Mouse (Mus musculus): ENCODE measurements around the gene Slc35c1. TPM values are rescaled to one million over a fixed set of nuclear protein-coding genes. Genes with fewer than 3 reads are reported as not detected.
"Not testable (repeated sequence)": the region's sequence is repeated elsewhere in the genome, so short reads cannot be mapped to it uniquely, and the experiment has no call there.

The Slc35c1 gene
- total RNA-seq, 4 experiments from 2014 or later = 15.3 to 18.1 (median 16.3) TPM

DNA sequence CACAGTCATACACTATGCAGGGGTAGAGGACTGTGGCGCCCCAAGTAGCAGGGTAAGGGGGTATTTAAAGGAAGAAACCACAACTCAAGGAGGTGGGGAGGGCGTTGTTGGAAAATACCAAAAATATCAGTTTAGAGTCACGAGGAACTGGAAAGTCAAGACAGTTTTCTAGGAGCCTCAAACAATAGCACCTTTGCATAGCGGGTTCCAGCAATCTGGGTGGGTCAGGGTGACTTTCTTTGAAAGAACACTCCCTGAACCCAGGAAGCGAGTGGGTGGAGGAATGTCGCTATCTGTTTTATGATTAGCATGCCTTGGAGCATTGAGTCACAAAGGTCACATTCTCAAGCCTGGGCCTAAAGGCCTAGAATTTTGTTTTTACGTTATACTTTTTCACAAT is 16.2 kb upstream of the Slc35c1 start:
- DNase-seq (ENCODE audit: low spot score in 2 of 2) = not testable (repeated sequence)

DNA sequence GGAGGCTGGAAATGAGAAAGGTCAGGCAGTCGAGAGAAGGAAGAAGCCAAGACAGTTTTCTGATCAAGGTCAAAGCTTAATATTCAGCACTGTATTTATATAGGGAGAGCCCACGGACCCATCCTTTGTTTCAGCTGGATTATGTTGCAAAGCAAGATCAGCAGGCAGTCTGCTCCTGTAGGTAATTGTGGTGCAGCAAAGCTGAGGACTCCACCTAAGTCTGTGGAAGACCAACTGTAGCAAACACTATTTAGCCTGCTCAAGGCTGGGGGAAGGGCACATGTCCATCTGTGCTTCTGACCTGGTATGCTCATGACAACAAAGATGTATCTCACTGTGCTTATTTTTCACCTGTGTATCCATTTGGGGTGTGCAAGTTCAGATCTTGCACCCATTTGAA is 15.4 kb upstream of the Slc35c1 start:
- no peak for DNase-seq (ENCODE audit: low spot score in 2 of 2)

DNA sequence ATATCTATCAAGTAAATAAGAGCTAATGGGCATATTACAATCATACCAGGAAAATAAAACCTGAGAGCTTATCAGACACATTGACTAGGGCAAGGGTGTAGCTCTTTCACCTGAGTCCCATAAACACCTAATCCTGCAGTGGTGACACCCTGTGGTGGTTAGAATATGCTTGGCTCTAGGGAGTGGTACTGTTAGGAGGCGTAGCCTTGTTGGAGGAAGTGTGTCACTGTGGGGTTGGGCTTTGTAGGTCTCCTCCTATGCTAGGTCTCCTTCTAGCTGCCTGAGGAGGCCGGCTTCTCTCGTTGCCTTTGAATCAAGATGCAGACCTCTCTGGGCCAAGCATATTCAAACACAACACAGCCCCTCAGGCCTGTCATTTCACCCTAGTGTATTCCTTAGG is 14.6 kb upstream of the Slc35c1 start:
- no peak for DNase-seq (ENCODE audit: low spot score in 2 of 2)

DNA sequence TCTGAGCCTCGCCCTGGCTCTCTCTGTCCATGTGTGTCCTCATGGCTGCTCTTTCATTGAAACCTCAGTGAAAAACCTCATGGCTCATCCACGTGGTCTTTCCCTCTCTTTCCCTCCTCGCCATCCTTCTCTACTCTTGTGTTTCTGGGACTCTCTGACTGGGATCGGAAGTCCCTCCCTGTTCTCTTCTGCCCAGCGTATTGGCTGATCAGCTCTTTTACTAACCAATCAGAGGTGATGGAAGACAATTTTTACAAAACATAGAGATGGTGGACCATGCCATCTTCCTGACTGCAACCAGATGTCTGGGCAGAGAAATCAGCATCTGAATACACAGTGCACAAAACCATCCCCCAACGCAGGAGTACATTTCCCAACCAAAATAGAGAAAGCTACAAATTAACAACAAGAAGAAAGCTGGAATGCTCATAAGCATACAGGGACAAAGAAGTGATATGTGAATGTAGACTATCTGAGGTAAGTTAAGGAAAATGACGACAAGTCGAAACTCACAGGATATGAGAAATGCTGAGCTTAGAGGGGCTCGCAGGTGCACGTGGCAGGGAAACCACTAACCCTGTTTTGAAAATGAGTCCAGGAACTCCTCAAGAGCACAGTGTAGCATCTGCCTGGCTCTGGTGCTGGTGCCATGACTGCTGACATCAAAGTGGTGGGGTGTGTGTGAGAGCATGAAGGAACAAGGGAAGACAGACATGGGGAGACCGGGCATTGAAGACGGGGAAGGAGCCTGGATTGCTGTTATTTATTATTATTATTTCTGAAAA is 11.7 kb upstream of the Slc35c1 start:
- DNase-seq (ENCODE audit: low spot score in 2 of 2) = no peak

DNA sequence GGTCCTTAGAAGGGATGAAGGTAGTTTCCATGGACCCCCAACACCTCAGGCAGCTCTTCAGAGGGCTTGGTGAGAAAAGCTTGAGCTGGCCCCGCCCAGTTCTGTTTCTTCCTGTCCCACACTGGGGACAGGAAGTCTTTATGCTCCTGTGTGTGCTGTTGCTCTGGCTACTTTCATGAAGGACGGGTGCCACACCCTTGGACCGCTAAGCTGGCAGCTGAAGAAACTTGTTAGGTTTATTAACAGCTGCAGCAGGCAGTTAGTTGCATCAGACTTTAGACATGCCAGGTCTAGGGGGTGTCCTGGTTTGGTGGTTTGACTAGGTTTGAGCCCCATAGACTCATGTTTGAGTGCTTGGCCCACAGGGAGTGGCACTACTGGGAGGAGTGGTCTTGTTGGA is 4.4 kb upstream of the Slc35c1 start:
- no peak for DNase-seq (ENCODE audit: low spot score in 2 of 2)

DNA sequence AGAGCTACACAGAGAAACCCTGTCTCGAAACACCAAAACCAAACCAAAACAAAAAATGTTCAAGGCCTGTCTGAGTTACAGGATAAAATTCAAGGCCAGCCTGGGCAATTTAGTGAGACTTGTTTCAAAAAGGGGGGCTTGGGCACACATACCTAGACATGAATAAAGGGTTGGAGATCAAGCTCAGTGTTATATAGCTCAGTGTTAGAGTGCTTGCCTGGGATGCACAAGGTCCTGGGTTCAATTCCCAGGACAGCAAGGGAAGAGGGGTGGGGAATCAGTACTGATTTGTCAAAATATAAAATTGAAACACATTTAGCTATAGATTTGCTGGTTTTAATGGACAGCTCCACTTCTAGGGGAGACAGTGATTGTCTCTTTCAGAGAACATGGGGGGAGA is 877 bp upstream of the Slc35c1 start:
- no peak for DNase-seq (ENCODE audit: low spot score in 2 of 2)

DNA sequence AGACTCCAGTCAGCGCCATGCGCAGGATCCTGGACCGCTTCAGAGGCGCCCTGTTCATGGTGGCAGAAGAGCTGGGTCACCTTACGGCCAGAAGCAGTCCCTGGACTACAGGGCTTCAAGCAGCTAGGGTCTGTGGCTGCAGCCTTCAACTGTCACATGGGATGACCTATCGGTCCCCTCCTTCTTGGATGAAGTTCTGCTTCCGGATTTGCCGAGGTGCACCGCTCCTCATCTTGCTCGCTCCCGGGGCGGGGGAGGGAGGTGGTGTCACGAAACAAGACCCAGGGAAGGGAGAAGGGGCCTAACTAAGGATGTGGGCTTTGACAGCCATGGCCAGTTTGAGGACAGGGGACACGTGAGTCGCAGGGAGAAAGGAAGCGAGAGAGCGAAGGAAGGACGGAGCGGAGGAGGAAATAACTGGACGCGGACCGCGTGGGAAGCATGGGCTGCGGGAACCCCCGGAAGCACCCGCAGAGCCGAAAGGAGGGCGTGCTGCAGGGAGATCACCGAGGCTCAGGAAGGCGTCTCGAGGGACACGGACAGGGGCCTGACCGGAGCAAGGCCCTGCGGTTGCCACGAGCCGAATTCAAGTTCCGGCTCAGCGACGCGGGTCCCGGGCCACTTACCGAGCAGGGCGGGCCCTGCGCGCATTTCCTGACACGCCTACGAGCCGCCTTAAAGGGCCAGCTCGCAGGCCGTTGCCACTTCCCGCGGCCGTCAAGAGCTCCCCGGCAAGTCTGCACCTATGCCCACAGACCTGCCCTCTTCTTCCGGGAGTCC is 1.0 kb downstream of the Slc35c1 start:
- peak; percentile 70 to 73 for DNase-seq (ENCODE audit: low spot score in 2 of 2)

DNA sequence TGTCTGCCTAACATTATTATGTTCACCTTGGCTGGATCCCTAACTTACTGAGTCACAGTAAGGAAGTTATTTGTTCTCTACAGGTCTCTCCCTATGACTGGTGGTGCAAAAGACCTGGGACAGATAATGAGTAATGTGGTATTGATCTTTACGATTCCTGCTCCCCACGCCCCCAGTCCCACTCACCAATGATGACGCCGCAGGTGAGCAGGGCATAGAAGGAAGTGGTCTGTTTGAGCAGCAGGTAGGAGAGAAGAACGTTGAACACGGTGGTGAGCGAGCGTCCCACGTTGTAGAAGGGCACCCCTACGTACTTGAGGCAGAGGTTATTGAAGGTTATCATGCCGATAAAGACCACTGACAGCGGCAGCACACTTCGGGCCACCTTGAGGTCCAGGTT is 1.9 kb downstream of the Slc35c1 start:
- no peak for DNase-seq (ENCODE audit: low spot score in 2 of 2)

DNA sequence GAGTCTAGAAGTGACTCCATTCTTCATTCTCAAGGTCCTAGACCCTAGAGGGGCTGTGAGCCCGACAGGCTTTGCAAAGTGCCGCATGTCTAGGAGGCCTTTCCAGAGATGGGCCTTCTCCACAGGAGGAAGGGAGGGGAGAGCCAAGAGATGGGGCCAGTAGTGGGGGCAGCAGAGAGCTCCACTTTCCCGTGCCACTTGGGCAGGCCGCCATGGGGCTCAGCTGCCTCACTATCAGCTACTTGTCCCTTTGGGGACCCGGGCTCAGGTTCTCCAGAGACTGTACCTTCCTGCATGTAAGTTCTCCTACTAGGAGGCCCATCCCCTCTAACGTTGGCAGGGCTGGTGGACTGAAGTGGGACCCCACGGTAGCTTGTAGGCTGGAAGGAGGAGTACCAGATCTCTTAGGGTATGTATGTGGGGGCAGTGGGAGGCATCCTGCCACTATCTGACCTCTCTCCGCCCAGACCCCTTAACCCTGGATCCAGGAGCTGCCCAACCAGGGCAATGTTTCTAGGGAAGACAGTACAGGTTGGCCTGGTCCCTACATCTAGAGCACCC is 3.3 kb downstream of the Slc35c1 start:
- no peak for DNase-seq (ENCODE audit: low spot score in 2 of 2)

DNA sequence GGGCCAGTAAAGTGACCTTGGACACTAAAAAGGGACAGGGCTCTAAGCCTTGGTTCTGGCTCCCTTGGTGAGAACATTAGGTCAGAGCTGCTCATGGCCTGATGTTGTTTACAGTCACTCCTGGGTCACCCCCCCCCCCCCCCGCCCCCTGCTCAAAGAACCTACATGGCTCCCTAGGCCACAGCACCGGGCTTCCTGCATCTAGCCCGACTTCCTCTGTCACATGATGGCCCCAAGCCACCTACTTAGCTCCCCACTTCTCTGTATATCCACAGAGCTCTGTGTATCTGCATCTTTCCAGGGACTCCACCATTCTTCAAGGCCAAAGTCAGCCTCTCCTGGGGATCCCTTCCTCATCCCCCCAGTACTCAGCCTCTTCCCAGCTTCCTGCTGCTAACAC is 4.6 kb downstream of the Slc35c1 start:
- DNase-seq (ENCODE audit: low spot score in 2 of 2) = no peak

DNA sequence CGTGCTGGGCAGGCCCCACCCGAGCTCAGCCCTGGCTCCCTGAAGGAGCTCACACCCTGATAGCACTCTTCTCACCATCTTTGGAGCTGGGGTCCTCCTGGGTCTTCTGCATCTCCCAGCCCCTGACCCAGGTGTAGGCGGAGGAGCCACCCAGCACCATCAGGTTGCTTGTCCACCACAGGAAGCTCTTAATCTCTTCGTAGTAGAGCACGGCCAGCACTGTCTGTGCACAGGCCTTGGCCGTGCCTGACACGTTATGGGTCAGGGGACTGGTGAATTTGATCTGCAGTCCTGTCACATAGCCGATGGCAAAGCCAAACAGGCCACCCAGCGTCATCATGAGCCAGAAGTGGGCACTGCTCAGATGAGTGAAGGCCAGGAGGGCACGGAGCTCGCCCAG is 6.2 kb downstream of the Slc35c1 start:
- DNase-seq (ENCODE audit: low spot score in 2 of 2) = no peak

DNA sequence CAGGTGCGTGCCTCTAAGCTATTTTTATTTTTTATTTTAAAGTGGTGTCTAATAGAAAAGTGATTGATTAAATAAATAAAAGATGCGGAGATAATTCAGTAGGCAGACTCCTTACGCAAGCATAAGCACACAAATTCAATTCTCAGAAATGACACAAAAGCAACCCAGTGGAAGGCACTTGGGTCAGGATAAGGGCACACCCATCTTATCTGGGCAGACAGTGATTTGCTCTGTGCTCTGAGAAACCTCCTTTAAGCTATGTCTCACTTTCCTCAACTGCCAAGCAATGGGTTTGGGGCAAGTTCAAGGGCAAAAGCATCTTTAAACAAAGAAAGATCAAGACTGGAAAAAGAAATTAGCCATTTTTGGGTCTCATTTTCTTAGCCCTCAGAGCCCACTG is 9.2 kb downstream of the Slc35c1 start:
- DNase-seq (ENCODE audit: low spot score in 2 of 2) = no peak

DNA sequence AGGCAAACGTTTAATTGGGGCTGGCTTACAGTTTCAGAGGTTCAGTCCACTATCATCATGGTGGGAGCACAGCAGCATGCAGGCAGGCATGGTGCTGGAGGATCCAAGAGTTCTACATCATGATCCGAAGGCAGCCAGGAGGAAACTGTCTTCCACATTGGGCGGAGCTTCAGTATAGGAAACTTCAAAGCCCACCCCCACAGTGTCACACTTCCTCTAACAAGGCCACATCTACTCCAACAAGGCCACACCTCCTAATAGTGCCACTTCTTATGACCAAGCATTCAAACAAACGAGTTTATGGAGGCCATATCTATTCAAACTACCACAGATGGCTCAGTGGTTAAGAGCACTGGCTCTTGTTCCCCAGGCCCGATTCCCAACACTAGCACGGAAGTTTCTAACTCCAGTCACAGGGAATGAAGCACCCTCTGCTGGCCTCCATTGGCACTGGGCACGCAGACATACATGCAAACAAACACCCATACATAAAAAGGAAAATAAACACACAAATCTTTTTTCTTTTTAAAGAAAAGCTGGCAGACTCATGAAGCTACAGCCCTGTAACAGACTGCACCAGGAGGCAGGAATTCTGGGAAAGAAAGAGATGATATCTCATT is 13.1 kb downstream of the Slc35c1 start:
- DNase-seq (ENCODE audit: low spot score in 2 of 2) = no peak

DNA sequence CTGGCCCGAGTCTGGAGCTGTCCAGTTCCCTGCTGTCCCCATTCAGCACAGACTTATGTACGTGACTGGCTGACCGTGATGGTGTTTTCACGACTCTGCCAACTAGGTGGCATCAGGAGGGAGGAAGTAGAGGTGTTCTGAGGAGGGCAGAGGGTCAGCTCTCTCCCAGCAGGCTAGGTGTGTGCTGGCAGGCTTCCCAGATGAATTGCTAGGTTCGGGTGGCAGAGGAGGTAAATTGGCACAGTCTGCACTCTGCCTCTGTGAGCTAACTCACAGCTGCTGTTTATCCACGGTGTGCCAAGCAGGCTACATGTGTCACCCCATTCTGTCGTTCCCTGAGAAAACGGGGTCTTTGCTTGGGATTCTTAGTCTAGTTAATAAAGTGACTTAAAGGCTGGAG is 13.7 kb downstream of the Slc35c1 start:
- DNase-seq (ENCODE audit: low spot score in 2 of 2) = no peak

DNA sequence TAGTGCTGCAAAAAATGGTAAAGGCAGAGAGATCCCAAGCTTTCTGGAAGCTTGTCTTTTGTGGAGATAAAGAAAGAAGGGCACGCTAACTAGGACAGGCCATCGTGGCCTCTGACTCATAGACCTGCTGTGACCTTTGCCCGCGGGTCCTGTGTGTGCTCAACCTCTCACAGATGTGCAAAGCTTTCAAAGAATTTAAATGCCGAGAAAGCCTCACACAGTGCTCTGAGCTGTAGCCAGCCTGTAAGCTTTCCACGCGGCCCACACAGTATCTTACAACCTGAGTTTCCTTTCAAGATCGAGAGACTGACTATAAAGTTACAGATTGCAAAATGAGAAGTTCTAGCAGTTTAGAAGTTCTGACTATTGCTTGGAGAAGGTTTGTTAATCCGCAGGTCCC is 14.4 kb downstream of the Slc35c1 start:
- no peak for DNase-seq (ENCODE audit: low spot score in 2 of 2)

DNA sequence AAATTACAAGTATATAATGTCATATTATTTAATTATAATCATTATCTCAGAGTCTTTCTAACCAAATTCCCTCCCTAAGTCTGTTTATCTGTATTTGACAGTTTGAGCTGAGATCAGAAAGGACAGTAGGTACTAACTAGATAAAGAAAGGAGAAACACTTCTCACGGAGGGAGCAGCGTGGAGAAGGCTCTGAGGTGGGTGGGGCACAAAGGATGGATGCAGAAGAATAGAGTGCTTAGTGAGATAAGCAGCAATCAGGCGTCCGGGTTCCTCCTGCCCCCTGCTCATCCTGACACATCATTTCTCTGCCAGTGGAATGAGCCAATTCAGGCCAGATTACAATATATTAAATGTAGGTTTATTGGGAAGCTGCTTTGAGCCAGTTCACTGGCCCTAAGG is 16.0 kb downstream of the Slc35c1 start:
- no peak for DNase-seq (ENCODE audit: low spot score in 2 of 2)

DNA sequence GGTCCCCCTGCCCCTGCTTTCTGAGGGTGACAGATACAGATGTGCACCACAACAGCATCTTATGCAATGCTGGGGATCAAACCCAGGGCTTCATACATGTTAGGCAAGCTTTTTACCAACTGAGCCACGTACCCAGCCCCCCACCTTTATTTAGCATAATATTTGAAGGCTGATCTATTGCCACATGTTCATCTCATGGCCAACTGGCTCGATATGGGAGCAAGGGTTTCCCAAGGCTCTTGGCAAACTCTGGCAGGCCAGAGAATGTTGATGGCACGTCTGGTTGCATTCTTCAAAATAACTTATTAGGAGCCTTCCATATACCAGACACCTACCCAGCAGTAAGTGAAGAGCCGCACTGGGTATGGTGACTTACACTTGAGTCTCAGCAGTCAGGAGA is 17.0 kb downstream of the Slc35c1 start:
- DNase-seq (ENCODE audit: low spot score in 2 of 2) = no peak

DNA sequence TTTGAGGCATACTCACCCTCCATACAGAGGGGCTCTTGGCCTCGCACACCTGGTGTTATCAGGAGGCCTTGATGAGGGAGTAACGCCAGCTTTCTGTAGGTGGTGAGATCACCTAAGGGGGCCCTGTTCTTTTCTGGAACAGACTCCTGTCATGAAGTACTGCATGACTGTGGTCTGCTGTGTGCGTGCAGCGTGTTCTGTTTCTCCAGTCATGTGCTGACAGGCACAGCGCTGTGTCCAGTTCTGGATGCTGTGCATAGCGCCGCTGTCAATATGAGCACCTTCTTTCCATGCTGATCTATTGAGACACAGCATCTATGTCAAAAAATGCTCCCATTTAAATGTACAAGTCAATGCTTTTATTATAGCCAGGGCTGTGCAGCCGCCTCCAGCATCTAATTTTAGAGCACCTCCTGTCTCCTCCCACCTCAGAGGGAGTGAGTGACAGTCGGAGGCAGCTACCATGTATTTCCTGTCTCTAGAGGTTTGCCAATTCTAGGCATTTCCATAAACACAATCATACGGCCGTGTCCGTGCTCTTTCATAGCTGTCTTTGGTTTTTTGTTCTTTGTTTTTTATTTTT is 17.8 kb downstream of the Slc35c1 start:
- peak in 1 of 2 experiments; percentile 86 for DNase-seq (ENCODE audit: low spot score in 2 of 2)

DNA sequence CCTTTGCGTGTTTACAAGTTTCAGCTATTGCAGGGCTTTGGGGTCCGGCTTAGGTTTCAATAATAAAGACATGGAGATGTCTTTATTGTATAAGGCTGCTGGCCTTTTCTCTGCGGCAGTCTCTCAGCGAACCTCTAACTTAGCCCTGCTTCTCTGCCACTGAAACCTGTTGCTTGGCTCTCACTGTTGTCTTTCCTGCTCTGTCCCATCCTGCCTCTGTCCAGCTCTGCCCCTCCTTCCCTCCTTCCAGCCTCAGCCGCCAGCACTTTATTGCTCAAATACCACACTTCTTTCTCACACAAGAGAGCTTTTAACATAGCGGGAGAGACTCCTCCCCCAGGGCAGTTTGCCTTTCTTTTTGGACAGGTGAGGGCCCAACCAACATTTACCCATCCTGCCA is 19.9 kb downstream of the Slc35c1 start:
- no peak for DNase-seq (ENCODE audit: low spot score in 2 of 2)

DNA sequence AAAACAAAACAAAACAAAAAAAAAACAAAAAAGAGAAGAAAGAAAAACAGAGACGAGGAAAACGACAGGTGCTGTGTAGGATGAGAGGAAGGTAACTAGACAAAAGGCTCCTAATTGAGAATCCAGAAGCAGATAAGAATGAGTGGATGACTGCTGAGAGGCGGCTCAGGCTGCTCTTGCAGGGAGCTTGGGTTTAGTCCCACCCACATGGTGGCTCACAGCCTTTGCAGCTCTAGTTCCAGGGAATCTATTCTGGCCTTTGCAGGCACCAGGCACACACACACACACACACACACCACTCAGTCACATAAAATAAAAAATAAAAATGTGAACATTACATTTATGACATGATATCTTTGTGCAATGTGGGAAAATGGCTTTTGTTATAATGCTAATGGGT is 21.8 kb downstream of the Slc35c1 start:
- DNase-seq (ENCODE audit: low spot score in 2 of 2) = no peak

DNA sequence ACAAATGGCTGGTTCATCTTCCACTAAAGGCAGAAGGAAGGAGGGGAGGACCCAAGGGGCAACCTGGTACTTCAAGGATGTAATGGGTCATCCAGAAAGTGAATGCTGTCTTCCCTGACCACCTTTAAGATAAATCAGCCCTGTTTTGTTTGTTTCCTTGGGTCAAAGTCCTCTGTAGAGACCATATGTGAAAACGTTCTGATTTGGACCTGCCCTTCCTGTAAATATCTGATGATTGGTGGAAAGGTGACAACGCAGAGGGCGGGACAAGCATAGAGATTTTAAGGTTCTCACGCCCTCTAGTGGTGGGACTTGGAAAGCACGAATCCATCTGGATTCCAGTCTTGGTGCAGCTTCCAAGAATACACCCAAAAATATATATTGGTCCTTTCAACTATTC is 22.5 kb downstream of the Slc35c1 start:
- DNase-seq (ENCODE audit: low spot score in 2 of 2) = peak; percentile 69 to 77

DNA sequence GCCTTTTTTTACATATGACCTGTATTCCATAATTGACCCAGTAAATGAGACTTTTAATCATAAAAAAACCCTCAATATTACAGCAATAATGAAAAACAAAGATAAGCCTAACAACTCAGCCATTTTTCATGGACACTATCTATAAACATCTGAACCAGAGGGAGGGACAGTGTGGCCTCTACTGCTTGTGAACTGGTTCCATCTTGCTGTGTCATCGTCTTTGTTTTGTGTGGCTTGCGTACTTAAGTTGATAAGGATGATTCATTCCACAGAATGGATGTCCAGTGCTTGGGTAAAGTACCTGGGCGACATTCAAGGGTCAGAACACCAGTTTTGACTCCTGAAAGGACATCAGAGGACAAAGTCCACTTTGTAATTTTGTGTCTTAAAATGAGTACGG is 23.0 kb downstream of the Slc35c1 start:
- DNase-seq (ENCODE audit: low spot score in 2 of 2) = no peak
